17 mouse cellular contexts compared by ENCODE assay signal in the genomic region with DNA sequence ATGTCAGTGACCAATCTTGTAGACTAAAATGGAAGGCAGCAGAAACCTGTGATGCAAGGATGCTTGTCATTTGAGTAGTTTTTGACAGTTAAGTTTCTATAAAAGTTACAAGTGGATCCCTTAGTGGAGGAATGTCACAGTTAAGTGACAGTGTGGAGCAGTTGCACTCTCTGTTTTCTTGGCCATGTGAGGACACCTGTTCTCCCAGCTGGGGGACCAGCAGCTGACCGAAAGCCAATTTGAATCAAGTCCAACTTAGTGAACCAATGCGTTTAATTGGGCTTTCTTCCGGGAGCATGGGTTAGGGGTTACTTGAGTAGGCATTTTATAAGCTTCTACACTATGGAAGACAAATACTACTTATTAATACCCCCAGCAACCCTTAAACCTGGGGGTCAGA. TPM values are rescaled to one million over a fixed set of nuclear protein-coding genes. Genes with fewer than 3 reads are reported as not detected.
DNase-seq lines count a peak whose midpoint lies in the region; ATAC-seq and TF ChIP-seq lines count a peak whose summit lies in the region.
"Had no signal": no experiment of that assay in that cellular context is flagged by ENCODE, and none has a peak within 500 bp of the region (broad histone marks: within the 10 kb centered on the region; RNA-seq: fewer than 3 reads in every experiment).

No protein-coding gene starts in this region.

- TF ChIP-seq CTCF in kidney, adult 2 months (conservative IDR thresholded peaks at IDR 0.05; ENCODE audit: insufficient read depth, insufficient read length, low read depth, low read length) = no peak

- no peak overlapping the region for H3K4me2 ChIP-seq in kidney, embryonic 15.5 days
- H3K4me2 ChIP-seq: forebrain, embryonic 15.5 days; heart, embryonic 13.5 days; liver, embryonic 12.5 days; lung, embryonic 15.5 days; midbrain, embryonic 12.5 days had no signal

- no peaks in the 10 kb centered on the region for H3K36me3 ChIP-seq in kidney, adult 2 months (ENCODE audit: control insufficient read depth, insufficient read depth, low read length)
- H3K36me3 ChIP-seq in kidney, embryonic 15.5 days = peaks cover 9% of the 10 kb centered on the region
- H3K36me3 ChIP-seq: forebrain, embryonic 15.5 days; lung, embryonic 15.5 days had no signal

- H3K9ac ChIP-seq in kidney, embryonic 15.5 days = no peak overlapping the region
- H3K9ac ChIP-seq: forebrain, embryonic 15.5 days; heart, embryonic 13.5 days; liver, embryonic 12.5 days; lung, embryonic 15.5 days; midbrain, embryonic 12.5 days had no signal

- H3K27ac ChIP-seq in kidney, adult 2 months (ENCODE audit: insufficient read depth, low read depth, low read length) = no peak overlapping the region; the same call in 1 of the 2 replicates
- no peak overlapping the region for H3K27ac ChIP-seq in kidney, embryonic 15.5 days
- H3K27ac ChIP-seq in brown adipose tissue, adult 24 weeks (replicated peaks; ENCODE audit: low read depth, low read length) = peak overlapping the region; percentile 88
- H3K27ac ChIP-seq: forebrain, embryonic 15.5 days; gastrocnemius, adult 2 months; heart, embryonic 13.5 days; liver, embryonic 12.5 days; lung, embryonic 15.5 days; midbrain, embryonic 12.5 days had no signal

- H3K27me3 ChIP-seq in kidney, adult 2 months (replicated peaks; ENCODE audit: control insufficient read depth, insufficient read depth, low read length) = no peaks in the 10 kb centered on the region
- no peaks in the 10 kb centered on the region for H3K27me3 ChIP-seq in kidney, embryonic 15.5 days
- H3K27me3 ChIP-seq: forebrain, embryonic 15.5 days; heart, embryonic 13.5 days; liver, embryonic 12.5 days; lung, embryonic 15.5 days; midbrain, embryonic 12.5 days had no signal

- DNase-seq in kidney, adult 2 months = peak; percentile 83
- peak; percentile 67 for DNase-seq in cerebellum, adult 9-10 months
- peak; percentile 56 to 73 for DNase-seq in kidney, postnatal 36 days
- no peak for DNase-seq in spleen, adult 18-20 months
- DNase-seq: adrenal gland, postnatal 36 days; gastrocnemius, adult 2 months; heart, postnatal 4 days; thymus, postnatal 36 days had no signal

- H3K4me1 ChIP-seq in kidney, adult 2 months (ENCODE audit: control insufficient read depth, insufficient read depth, low read length) = peaks cover 17% of the 10 kb centered on the region
- peaks cover 10% of the 10 kb centered on the region; the same call in 1 of the 2 replicates for H3K4me1 ChIP-seq in kidney, embryonic 15.5 days
- H3K4me1 ChIP-seq in brown adipose tissue, adult 24 weeks (ENCODE audit: control insufficient read depth, insufficient read depth, insufficient read length, low read length) = peaks cover 11% of the 10 kb centered on the region
- H3K4me1 ChIP-seq: lung, embryonic 15.5 days had no signal

- no peaks in the 10 kb centered on the region for H3K9me3 ChIP-seq in kidney, embryonic 15.5 days (replicated peaks)
- H3K9me3 ChIP-seq: forebrain, embryonic 15.5 days; heart, embryonic 13.5 days; liver, embryonic 12.5 days; lung, embryonic 15.5 days; midbrain, embryonic 12.5 days had no signal

- ATAC-seq in kidney, embryonic 15.5 days (replicated peaks; ENCODE audit: low FRiP score) = no peak
- ATAC-seq in frontal cortex, adult (ENCODE audit: low TSS enrichment) = no peak
- ATAC-seq: forebrain, embryonic 15.5 days; liver, embryonic 12.5 days had no signal

- H3K4me3 ChIP-seq in kidney, adult 2 months (ENCODE audit: insufficient read depth, low read depth, low read length) = no peak overlapping the region
- no peak overlapping the region for H3K4me3 ChIP-seq in kidney, embryonic 15.5 days (replicated peaks)
- no peak overlapping the region for H3K4me3 ChIP-seq in brown adipose tissue, adult 24 weeks (ENCODE audit: insufficient read depth, low read depth, low read length)
- H3K4me3 ChIP-seq: erythroblast, embryonic 14.5 days; forebrain, embryonic 15.5 days; gastrocnemius, adult 2 months; heart, embryonic 13.5 days; liver, embryonic 12.5 days; lung, embryonic 15.5 days; midbrain, embryonic 12.5 days had no signal

- 46% methylated on average over 3 of the region's 3 CpGs for WGBS in kidney, adult 2 months
- WGBS in kidney, embryonic 15.5 days = 69% methylated on average over 3 of the region's 3 CpGs

- TF ChIP-seq POLR2A in kidney, adult 2 months (IDR thresholded peaks at IDR 0.05; ENCODE audit: low read depth, low read length) = no peak

RNA-seq across cellular contexts. Expression of a gene that starts 48.9 kb away (rescaled TPM):
- polyA plus RNA-seq in kidney, adult 2 months (2012; rRNA removed) = 73.0 and 75.5 TPM in 2 replicates
- 46.6 and 47.6 TPM in 2 replicates for polyA plus RNA-seq in kidney, embryonic 15.5 days (2015; fragmentation: Nextera tagmentation; extraction: Ambion mirVana)
- polyA plus RNA-seq in brown adipose tissue, adult 24 weeks (2012; ENCODE audit: insufficient read depth, insufficient read length, missing spikeins) = 307 and 735 TPM in 2 replicates

Comparison
In these comparisons a context has a peak if more than half of its experiments do, and no peak if none do; other contexts are left out.
1. DNase-seq: peak in kidney, adult 2 months (single experiment), cerebellum, adult 9-10 months (single experiment) and kidney, postnatal 36 days (2 of 2); none in spleen, adult 18-20 months (0 of 2).